Mouse (Mus musculus) liver, postnatal 0 days (tissue): Measurements from ENCODE around the gene Srsf1. TPM values are rescaled to one million over a fixed set of nuclear protein-coding genes. Genes with fewer than 3 reads are reported as not detected.

Source experiments
- ATAC-seq: fragments of 200-750 bp; cut with Nextera tagmentation; 2 replicates; pipeline ENCODE4 v1.8.0; 2017; ENCODE audit warnings: mild to moderate bottlenecking, moderate library complexity
- DNase-seq: peaks from one replicate; pipeline ENCODE4 v3.0.0-alpha.2; 2016
- H3K27ac ChIP-seq: fragments of 300-500 bp; sonication (generic); 2 replicates; pipeline ENCODE4 v1.5.1; 2014; ENCODE audit warnings: antibody characterized with exemption, moderate library complexity, mild to moderate bottlenecking, low read depth
- H3K27me3 ChIP-seq: fragments of 300-500 bp; sonication (generic); 2 replicates; pipeline ENCODE4 v1.6.1; 2014; ENCODE audit warnings: low read length, control low read depth, mixed read lengths; ENCODE audit not compliant: insufficient read depth
- H3K36me3 ChIP-seq: fragments of 300-500 bp; sonication (generic); replicated peaks from 2 replicates; pipeline ENCODE4 v1.6.1; 2014; ENCODE audit warnings: mild to moderate bottlenecking, control low read depth, low read length, moderate library complexity, mixed read lengths; ENCODE audit not compliant: insufficient read depth
- H3K4me1 ChIP-seq: fragments of 300-500 bp; sonication (generic); 2 replicates; pipeline ENCODE4 v1.6.1; 2014; ENCODE audit warnings: antibody characterized with exemption, mild to moderate bottlenecking, control low read depth; ENCODE audit not compliant: insufficient read depth
- H3K4me2 ChIP-seq: fragments of 300-500 bp; sonication (generic); 2 replicates; pipeline ENCODE4 v1.6.1; 2014; ENCODE audit warnings: low read depth, mild to moderate bottlenecking, low read length, moderate library complexity, mixed read lengths
- H3K4me3 ChIP-seq: fragments of 300-500 bp; sonication (generic); 2 replicates; pipeline ENCODE4 v1.5.1; 2014; ENCODE audit warnings: low read depth, low read length
- H3K9ac ChIP-seq: fragments of 300-500 bp; sonication (generic); replicated peaks from 2 replicates; pipeline ENCODE4 v1.6.1; 2014; ENCODE audit warnings: mild to moderate bottlenecking, moderate library complexity
- H3K9me3 ChIP-seq: fragments of 300-500 bp; sonication (generic); 2 replicates; pipeline ENCODE4 v1.6.1; 2016; ENCODE audit warnings: mild to moderate bottlenecking, control low read depth, low read length, mixed read lengths
- CTCF ChIP-seq: sonication (generic); IDR thresholded peaks from 2 replicates; pipeline ENCODE4 v1.5.1; 2016; ENCODE audit warnings: antibody characterized with exemption, low read depth
- EP300 ChIP-seq: IDR thresholded peaks from 2 replicates; pipeline ENCODE4 v1.6.1; 2016; ENCODE audit warnings: antibody characterized with exemption, low read depth, mild to moderate bottlenecking
- WGBS: fragments of 180-500 bp; shearing (Covaris S2); extraction: QIAGEN DNeasy Blood & Tissue Kit; methylation state at CpG from one replicate; pipeline ENCODE4 v1.1.7; 2014; ENCODE audit not compliant: insufficient replicate concordance; 5-methylcytosine and 5-hydroxymethylcytosine counted together
- polyA plus RNA-seq: library from polyadenylated mRNA; unstranded; fragments of >200 nt; fragmentation: Nextera tagmentation; extraction: Ambion mirVana; gene quantifications from 2 replicates; pipeline ENCODE4 v1.2.1, GENCODE M21; 2015

Gene Srsf1
- polyA plus RNA-seq, 1 experiment from 2014 or later, result 58.6 TPM

DNA sequence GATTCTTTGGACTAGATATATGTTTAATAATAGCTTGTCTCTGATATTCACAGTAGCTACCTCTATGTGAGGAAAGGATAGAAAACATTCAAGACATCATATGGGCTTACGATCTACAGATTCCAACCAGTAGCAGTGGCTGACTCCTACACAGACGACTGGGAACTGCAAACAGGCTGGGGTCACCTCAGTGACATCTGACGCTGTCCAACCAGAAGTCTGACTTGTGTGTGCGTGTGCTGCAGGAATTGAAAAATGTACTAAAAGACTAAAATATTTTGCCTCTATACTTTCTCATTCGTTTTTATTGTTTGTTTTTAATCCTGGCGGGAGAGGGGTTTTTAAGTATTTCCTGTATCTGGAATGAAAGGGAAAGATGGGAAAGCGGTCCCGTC lies 20.0 kb downstream of the Srsf1 start:
- no peak for ATAC-seq
- Histone ChIP-seq H3K4me2 (peak overlapping the region; percentile 98), H3K27me3 (no peaks in the 10 kb centered on the region), H3K4me1 (peaks cover 29% of the 10 kb centered on the region), H3K9ac (peak overlapping the region; percentile 96), H3K36me3 (no peaks in the 10 kb centered on the region), H3K4me3 (peak overlapping the region; percentile 98), H3K9me3 (no peaks in the 10 kb centered on the region), H3K27ac (peak overlapping the region; percentile 92)
- DNase-seq, result no peak
- TF ChIP-seq EP300 (no peak), CTCF (no peak)
- 5% methylated on average over 8 of the region's 8 CpGs for WGBS

DNA sequence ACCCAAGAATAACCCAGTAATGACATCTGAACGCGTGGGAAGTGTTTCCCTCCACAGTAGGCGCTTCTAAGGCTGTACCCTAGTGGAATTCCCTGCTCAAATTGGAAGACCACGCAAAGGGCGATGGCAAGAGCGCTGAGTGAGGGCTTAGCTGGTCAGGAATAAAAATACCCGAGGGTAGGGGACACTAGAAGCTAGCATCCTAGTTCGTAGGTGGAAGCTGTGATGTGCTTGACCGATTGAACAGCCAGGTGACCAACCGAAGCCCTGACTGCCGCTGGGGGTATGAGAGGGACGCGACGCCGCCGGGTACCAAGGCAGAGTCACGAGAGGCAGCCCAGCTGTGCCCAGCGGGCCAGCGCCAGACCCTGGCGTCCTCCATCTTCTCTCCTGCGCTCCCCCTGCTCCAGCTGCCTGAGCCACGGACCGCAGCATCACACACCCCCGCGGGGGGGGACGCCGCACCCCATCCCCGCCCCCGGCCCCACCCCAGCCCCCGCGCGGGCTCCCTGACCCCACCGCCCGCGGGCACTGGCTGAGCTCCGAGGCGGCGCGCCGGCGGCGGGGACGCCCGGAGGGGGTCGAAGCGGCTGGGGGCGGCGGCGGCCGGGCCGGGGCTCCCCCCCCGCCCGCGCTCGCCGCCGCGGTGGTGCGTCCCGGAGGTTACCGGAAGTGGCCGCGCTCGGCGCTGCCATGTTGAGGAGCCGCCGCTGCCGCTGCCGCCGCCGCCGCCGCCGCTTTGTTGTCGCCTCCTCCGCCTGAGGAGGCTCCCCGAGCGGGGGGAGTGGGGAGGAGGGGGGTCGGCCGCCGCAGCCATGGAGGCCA lies 20.6 kb downstream of the Srsf1 start, which contains the start of gene Vezf1:
Gene Vezf1, plus strand, starts transcription at position 694 of the 825 bp plus-strand sequence.
- Histone ChIP-seq H3K4me3 (peak within 1 kb of the TSS; percentile 98), H3K27me3 (no peaks in the 10 kb centered on the region), H3K27ac (peak within 1 kb of the TSS; percentile 92), H3K36me3 (no peaks in the 10 kb centered on the region), H3K4me2 (peak within 1 kb of the TSS; percentile 98), H3K4me1 (peaks cover 29% of the 10 kb centered on the region), H3K9me3 (no peaks in the 10 kb centered on the region), H3K9ac (peak within 1 kb of the TSS; percentile 96)
- WGBS, result under 1% methylated on average over 32 of the region's 81 CpGs
- DNase-seq (peak; percentile 88), ATAC-seq (peak; percentile 90)
- TF ChIP-seq EP300, result no peak
- TF ChIP-seq CTCF, result no peak

DNA sequence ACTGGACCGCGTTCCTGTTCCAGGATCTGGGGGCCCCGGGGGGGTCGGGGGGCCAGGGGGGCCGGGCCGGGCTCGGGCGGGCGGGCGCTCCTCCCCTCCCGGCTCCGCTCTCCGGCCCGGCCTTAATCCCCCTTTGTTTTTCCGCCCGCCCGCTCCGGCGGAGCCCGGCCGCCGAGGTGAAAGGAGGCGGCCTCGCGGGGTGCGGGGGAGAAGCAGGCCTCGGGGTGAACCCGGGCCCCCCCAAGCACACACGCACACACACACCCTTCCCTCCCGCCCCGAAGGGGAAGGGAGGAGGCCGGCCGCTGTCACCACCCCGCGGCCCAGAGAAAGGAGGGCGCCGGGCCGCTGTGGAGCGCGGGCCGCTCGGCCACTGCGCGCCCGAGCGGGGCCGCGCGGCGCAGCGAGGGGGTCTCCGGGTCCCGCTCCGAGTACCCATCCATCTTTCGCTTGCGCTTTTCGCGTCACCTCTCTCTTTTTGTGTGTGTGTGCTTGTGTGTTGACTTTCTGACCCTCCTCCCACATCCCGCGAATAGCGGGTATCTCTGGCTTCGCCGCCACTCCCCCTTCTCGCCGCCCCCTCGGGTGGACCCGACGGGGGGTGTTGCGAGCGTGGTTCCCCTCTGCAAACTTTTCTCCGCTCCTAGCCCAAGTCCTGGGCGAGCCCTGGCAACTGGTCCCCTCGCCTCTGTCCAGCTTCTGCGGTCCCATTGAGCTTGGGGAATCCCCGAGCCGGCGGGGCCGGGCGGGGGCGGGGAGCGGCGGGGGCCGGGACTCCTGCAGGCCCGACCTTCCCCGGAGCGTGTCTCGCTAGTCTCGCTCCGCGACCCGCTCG lies 21.5 kb downstream of the Srsf1 start:
- Histone ChIP-seq H3K4me1 (peaks cover 29% of the 10 kb centered on the region), H3K36me3 (peaks cover 4% of the 10 kb centered on the region), H3K4me3 (peak overlapping the region; percentile 98), H3K9me3 (no peaks in the 10 kb centered on the region), H3K4me2 (peak overlapping the region; percentile 98), H3K9ac (peak overlapping the region; percentile 96), H3K27me3 (no peaks in the 10 kb centered on the region), H3K27ac (peak overlapping the region; percentile 92)
- ATAC-seq (peak; percentile 72), DNase-seq (peak; percentile 75)
- WGBS, result 2% methylated on average over 61 of the region's 92 CpGs
- no peak for TF ChIP-seq CTCF
- no peak for TF ChIP-seq EP300

DNA sequence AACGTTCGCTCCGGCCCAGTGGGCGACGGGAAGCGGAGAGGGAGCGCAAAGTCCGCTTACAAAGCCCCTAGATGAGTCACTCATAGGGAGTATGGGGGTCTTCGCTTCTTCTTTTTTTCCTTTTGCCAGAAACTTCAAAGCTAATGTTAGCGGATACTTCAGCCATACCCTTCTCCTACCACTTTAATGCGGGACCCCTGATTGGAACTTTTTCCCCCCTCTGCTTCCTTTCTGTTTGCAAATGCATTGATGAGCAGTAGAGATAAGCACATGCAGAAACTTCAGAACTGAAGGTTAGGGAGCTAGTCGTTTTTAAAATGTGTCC lies 22.0 kb downstream of the Srsf1 start:
- Histone ChIP-seq H3K36me3 (peaks cover 7% of the 10 kb centered on the region), H3K9ac (peak overlapping the region; percentile 96), H3K4me3 (peak overlapping the region; percentile 98), H3K27ac (0 out of 2 replicates have a peak overlapping the region, but pooled peaks have one; percentile 92), H3K27me3 (no peaks in the 10 kb centered on the region), H3K9me3 (no peaks in the 10 kb centered on the region), H3K4me2 (peak overlapping the region; percentile 98), H3K4me1 (peaks cover 29% of the 10 kb centered on the region)
- DNase-seq (no peak), ATAC-seq (no peak)
- WGBS, result under 1% methylated on average over 12 of the region's 12 CpGs
- TF ChIP-seq EP300 (no peak), CTCF (no peak)

GRCm38 (mm10) chr11:88070392-88070791 lies 23.2 kb downstream of the Srsf1 start:
- Histone ChIP-seq H3K4me1 (peaks cover 29% of the 10 kb centered on the region), H3K4me3 (no peak overlapping the region), H3K9ac (no peak overlapping the region), H3K27ac (no peak overlapping the region), H3K4me2 (peak overlapping the region; percentile 22; the same call in 1 of the 2 replicates), H3K36me3 (peaks cover 16% of the 10 kb centered on the region), H3K9me3 (no peaks in the 10 kb centered on the region), H3K27me3 (no peaks in the 10 kb centered on the region)
- TF ChIP-seq EP300 (no peak), CTCF (no peak)
- no peak for DNase-seq
- ATAC-seq, result no peak
- 46% methylated on average over 4 of the region's 4 CpGs for WGBS

GRCm38 (mm10) chr11:88071113-88071512 lies 23.9 kb downstream of the Srsf1 start:
- no peak overlapping the region for H3K27ac ChIP-seq
- peaks cover 23% of the 10 kb centered on the region for H3K36me3 ChIP-seq
- no peaks in the 10 kb centered on the region for H3K9me3 ChIP-seq
- TF ChIP-seq CTCF (no peak), EP300 (no peak)
- 65% methylated on average over 5 of the region's 5 CpGs for WGBS
- peaks cover 29% of the 10 kb centered on the region for H3K4me1 ChIP-seq
- ATAC-seq, result no peak
- DNase-seq, result no peak
- H3K4me2 ChIP-seq, result 0 out of 2 replicates have a peak overlapping the region, but pooled peaks have one; percentile 2
- H3K4me3 ChIP-seq, result no peak overlapping the region
- no peak overlapping the region for H3K9ac ChIP-seq
- H3K27me3 ChIP-seq, result no peaks in the 10 kb centered on the region
